Mouse (Mus musculus) olfactory bulb, adult 2 months (tissue): Measurements from ENCODE around the gene Gm20422.

Experiments
- CTCF ChIP-seq: fragments of 200-500 bp; IDR thresholded peaks from 2 replicates; pipeline ENCODE4 v1.5.1; 2012; ENCODE audit warnings: low read depth, mild to moderate bottlenecking, low read length, moderate library complexity; ENCODE audit not compliant: insufficient read depth
- POLR2A ChIP-seq: fragments of 200-500 bp; IDR thresholded peaks from 2 replicates; pipeline ENCODE4 v1.6.1; 2012; ENCODE audit warnings: mild to moderate bottlenecking, low read depth, low read length, moderate library complexity; ENCODE audit not compliant: insufficient read depth

GRCm38 (mm10) chr8:69814881-69815280, 40.2 kb upstream of the Gm20422 start:
- TF ChIP-seq POLR2A (no peak), CTCF (no peak)
